Mouse (Mus musculus): ENCODE measurements around the gene Lgals3bp. TPM values are rescaled to one million over a fixed set of nuclear protein-coding genes. Genes with fewer than 3 reads are reported as not detected.
"Not testable (repeated sequence)": the region's sequence is repeated elsewhere in the genome, so short reads cannot be mapped to it uniquely, and the experiment has no call there.

Gene Lgals3bp
- polyA plus RNA-seq, 1 experiment = 311 TPM

DNA sequence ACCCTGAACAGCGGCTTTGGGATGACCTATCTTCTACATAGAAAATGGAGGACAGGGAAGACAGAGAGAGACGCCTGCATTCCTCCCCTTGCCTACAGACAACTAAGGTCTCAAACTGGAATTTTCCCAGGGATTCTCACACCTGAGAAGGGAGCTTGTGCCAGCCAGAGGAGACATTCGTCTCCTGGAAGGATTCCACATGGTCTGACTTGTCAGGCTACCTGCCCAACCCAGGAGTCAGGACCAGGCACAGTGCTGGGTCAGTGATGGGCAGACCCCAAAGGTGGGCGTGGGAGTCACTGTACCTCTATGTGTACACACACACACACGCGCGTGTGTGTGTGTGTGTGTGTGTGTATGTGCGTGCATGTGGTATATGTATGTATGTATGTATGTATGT is 3.4 kb upstream of the Lgals3bp start:
- no peak for DNase-seq
- no peak for TF ChIP-seq CTCF (IDR thresholded peaks at IDR 0.05; ENCODE audit: insufficient read depth, low read length)
- TF ChIP-seq POLR2A (IDR thresholded peaks at IDR 0.05; ENCODE audit: borderline replicate concordance, extremely low read depth, low read depth, low read length) = no peak
- 95% methylated on average over 8 of the region's 8 CpGs for whole genome bisulfite sequencing
- H3K4me1 ChIP-seq (ENCODE audit: control insufficient read depth, insufficient read depth, low read length) = peaks cover 10% of the 10 kb centered on the region
- no peak overlapping the region for H3K4me3 ChIP-seq (replicated peaks; ENCODE audit: extremely low read depth, low read depth, low read length)

DNA sequence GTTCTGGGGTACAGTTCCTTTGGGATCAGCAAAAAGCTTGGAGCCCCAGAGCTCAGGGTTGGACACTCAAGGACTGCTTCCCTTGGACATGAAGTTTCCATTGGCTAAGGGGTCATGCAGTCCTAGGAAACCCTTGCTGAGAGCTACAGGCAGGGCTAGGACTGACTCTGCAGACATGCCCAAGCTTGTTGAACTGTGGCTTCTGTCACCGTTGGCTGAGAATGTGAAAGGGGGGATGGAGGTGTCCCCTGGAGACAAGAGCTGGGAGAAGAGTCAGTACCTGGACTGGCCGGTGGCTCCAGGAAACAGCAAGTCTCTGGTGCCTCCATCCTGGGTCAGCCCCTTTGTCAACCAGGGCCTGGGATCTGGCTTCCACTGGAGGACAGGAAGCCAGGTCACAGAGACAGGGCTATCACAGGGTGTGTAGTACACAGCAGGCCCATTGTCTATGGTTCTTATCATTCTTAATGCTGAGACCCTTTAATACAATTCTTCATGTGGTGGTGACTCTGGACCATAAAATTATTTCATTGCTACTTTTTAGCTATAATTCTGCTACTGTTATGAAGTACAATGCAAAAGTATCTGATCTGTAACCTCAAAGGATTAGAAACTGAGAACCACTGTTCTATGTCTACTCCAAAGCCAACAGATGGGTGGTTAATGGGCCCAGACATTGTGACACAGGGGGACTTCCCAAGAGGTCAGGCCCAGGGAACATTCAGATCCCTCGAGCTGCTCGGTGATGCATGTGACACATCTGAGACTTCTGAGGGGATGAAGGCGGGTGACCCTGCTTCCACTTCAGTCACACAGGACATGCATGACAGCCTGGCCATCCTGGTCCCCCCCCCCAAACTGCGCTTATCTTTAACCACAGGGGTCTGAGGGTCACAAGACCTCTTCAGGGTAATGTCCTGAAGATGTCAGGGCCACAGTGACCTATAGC is 2.3 kb upstream of the Lgals3bp start:
- no peak for TF ChIP-seq CTCF (IDR thresholded peaks at IDR 0.05; ENCODE audit: insufficient read depth, low read length)
- no peak for TF ChIP-seq POLR2A (IDR thresholded peaks at IDR 0.05; ENCODE audit: borderline replicate concordance, extremely low read depth, low read depth, low read length)
- 65% methylated on average over 6 of the region's 6 CpGs for WGBS
- H3K4me1 ChIP-seq (ENCODE audit: control insufficient read depth, insufficient read depth, low read length) = peaks cover 19% of the 10 kb centered on the region
- no peak overlapping the region for H3K4me3 ChIP-seq (replicated peaks; ENCODE audit: extremely low read depth, low read depth, low read length)
- DNase-seq = no peak

DNA sequence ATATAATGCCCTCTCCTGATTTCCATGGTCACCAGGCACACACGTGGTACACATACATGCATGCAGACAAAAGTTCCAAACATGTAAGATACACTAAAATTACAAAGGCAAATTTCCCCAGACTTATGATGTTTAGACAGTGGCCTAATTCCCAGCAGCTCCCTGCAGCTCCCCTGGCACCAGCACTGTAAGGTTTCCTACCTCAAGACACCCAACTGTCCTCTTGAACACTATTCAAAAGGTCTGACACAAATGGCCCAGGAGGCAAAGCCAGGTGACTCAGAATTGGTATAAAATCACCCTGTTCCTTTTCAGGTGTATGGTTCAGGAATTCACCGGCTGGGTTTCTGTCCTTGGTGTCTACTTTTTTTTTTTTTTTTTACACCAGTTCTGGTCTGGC is 1.3 kb upstream of the Lgals3bp start:
- no peak for TF ChIP-seq CTCF (IDR thresholded peaks at IDR 0.05; ENCODE audit: insufficient read depth, low read length)
- no peak for TF ChIP-seq POLR2A (IDR thresholded peaks at IDR 0.05; ENCODE audit: borderline replicate concordance, extremely low read depth, low read depth, low read length)
- no peak for DNase-seq
- Histone ChIP-seq H3K4me1 (ENCODE audit: control insufficient read depth, insufficient read depth, low read length) (peaks cover 19% of the 10 kb centered on the region), H3K4me3 (replicated peaks; ENCODE audit: extremely low read depth, low read depth, low read length) (no peak overlapping the region)
- WGBS = 93% methylated on average over 2 of the region's 2 CpGs

- WGBS = 52% methylated on average over 4 of the region's 4 CpGs
Measured at GRCm38 (mm10) chr11:118401195-118401594, 697 bp downstream of the Lgals3bp start.

GRCm38 (mm10) chr11:118400566-118400936 is 1.3 kb downstream of the Lgals3bp start:
- Histone ChIP-seq H3K4me1 (ENCODE audit: control insufficient read depth, insufficient read depth, low read length) (peaks cover 19% of the 10 kb centered on the region), H3K4me3 (replicated peaks; ENCODE audit: extremely low read depth, low read depth, low read length) (peak overlapping the region; percentile 2)
- DNase-seq = no peak
- WGBS = 4% methylated on average over 6 of the region's 6 CpGs
- TF ChIP-seq CTCF (IDR thresholded peaks at IDR 0.05; ENCODE audit: insufficient read depth, low read length) = no peak
- TF ChIP-seq POLR2A (IDR thresholded peaks at IDR 0.05; ENCODE audit: borderline replicate concordance, extremely low read depth, low read depth, low read length) = no peak; the same call in 1 of the 2 replicates

More at GRCm38 (mm10) chr11:118401195-118401594, 697 bp downstream of the Lgals3bp start:
- Histone ChIP-seq H3K4me1 (ENCODE audit: control insufficient read depth, insufficient read depth, low read length) (peaks cover 19% of the 10 kb centered on the region), H3K4me3 (replicated peaks; ENCODE audit: extremely low read depth, low read depth, low read length) (peak overlapping the region; percentile 43)
- no peak for DNase-seq
- TF ChIP-seq POLR2A (IDR thresholded peaks at IDR 0.05; ENCODE audit: borderline replicate concordance, extremely low read depth, low read depth, low read length) (no peak), CTCF (IDR thresholded peaks at IDR 0.05; ENCODE audit: insufficient read depth, low read length) (no peak)

DNA sequence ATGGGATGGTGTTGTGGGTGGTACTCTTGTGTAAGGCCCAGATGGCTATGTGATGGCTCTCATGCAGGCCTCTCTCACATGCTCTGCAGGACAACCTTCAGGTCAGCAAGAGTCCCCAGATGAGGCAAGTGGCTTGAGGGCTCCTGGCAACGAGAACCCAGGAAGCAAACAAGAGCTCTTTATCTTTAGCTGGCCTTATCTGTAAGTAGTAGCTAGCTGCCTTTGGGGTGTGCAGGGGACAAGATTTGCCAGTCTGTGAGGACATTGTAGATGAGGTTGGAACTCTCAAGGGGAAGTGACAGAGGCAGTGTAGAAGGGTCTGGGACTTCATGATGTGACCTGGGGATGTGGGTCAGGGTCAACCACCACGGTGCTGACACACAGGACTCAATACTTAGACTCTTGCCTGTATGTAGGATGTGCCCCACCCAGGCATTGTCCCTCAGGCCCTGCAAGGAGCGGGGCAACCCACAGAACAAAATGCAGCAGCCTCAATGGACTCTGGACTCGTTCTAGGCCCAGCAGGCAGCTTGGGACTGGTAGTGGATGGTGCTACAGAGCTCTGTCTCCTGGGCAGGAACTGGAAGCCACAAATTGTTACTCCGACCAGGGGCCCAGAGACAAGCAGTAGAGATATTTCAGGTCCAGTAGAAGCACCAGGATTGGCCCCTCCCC is 1.9 kb downstream of the Lgals3bp start:
- Histone ChIP-seq H3K4me1 (ENCODE audit: control insufficient read depth, insufficient read depth, low read length) (peaks cover 19% of the 10 kb centered on the region), H3K4me3 (replicated peaks; ENCODE audit: extremely low read depth, low read depth, low read length) (peak overlapping the region; percentile 21)
- 33% methylated on average over 5 of the region's 5 CpGs for WGBS
- 0 out of 2 replicates have a peak, but pooled peaks have one; percentile 22 for TF ChIP-seq POLR2A (IDR thresholded peaks at IDR 0.05; ENCODE audit: borderline replicate concordance, extremely low read depth, low read depth, low read length)
- TF ChIP-seq CTCF (IDR thresholded peaks at IDR 0.05; ENCODE audit: insufficient read depth, low read length) = no peak
- no peak for DNase-seq

DNA sequence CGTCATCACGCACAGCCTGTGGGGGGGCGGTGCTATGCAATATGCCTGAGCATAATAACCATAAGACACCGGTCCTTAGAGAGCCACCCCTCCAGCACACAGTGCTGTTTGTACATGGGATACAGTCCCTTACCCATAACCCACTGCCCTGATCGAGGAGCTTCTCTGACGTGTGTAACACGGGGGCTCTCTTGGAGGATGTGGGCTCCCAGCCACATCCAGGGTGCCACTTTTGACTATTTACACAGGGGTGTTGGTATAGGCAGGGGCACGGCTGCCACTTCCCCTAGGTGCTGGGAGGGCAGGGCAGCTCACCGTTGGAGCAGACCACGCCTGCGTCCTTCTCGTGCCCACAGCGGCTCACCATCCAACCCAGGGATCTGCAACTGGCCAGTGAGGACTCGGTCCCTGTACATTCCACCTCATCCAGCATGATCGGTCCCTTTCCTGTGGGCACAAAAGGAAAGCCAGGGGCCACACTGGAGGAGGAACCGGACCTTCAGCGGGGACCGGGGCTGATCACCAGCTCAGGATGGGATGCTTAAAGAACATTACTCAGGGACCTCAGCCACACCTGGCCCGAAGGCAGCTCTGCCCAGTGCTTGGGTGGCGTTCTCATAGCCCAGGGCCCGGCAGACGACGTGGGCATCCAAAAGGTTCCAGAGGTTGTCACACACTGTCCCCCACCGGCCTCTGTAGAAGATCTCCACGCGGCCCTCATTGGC is 3.9 kb downstream of the Lgals3bp start:
- 87% methylated on average over 26 of the region's 26 CpGs for WGBS
- Histone ChIP-seq H3K4me3 (replicated peaks; ENCODE audit: extremely low read depth, low read depth, low read length) (no peak overlapping the region), H3K4me1 (ENCODE audit: control insufficient read depth, insufficient read depth, low read length) (peaks cover 19% of the 10 kb centered on the region)
- DNase-seq = no peak
- TF ChIP-seq POLR2A (IDR thresholded peaks at IDR 0.05; ENCODE audit: borderline replicate concordance, extremely low read depth, low read depth, low read length) = no peak
- no peak for TF ChIP-seq CTCF (IDR thresholded peaks at IDR 0.05; ENCODE audit: insufficient read depth, low read length)

GRCm38 (mm10) chr11:118394538-118394937 is 7.4 kb downstream of the Lgals3bp start:
- H3K4me3 ChIP-seq (replicated peaks; ENCODE audit: extremely low read depth, low read depth, low read length) = no peak overlapping the region
- no peak for TF ChIP-seq CTCF (IDR thresholded peaks at IDR 0.05; ENCODE audit: insufficient read depth, low read length)
- TF ChIP-seq POLR2A (IDR thresholded peaks at IDR 0.05; ENCODE audit: borderline replicate concordance, extremely low read depth, low read depth, low read length) = no peak
- no peak for DNase-seq
- peaks cover 2% of the 10 kb centered on the region; the same call in 1 of the 2 replicates for H3K4me1 ChIP-seq (ENCODE audit: control insufficient read depth, insufficient read depth, low read length)
- 64% methylated on average over 6 of the region's 6 CpGs for WGBS

- TF ChIP-seq POLR2A (IDR thresholded peaks at IDR 0.05; ENCODE audit: borderline replicate concordance, extremely low read depth, low read depth, low read length) (no peak), CTCF (IDR thresholded peaks at IDR 0.05; ENCODE audit: insufficient read depth, low read length) (no peak)
- 66% methylated on average over 5 of the region's 5 CpGs for WGBS
- Histone ChIP-seq H3K4me3 (replicated peaks; ENCODE audit: extremely low read depth, low read depth, low read length) (no peak overlapping the region), H3K4me1 (ENCODE audit: control insufficient read depth, insufficient read depth, low read length) (no peaks in the 10 kb centered on the region)
- DNase-seq = no peak
Measured at GRCm38 (mm10) chr11:118393991-118394390, 7.9 kb downstream of the Lgals3bp start.

- DNase-seq; H3K4me1 ChIP-seq (ENCODE audit: control insufficient read depth, insufficient read depth, low read length); H3K4me3 ChIP-seq (replicated peaks; ENCODE audit: extremely low read depth, low read depth, low read length): not testable (repeated sequence)
- 92% methylated on average over 13 of the region's 13 CpGs for WGBS
Measured at GRCm38 (mm10) chr11:118387816-118388215, 14.1 kb downstream of the Lgals3bp start.
